Mouse (Mus musculus): ENCODE data around the gene Nrip3. TPM values are rescaled to one million over a fixed set of nuclear protein-coding genes. Genes with fewer than 3 reads are reported as not detected.

Gene Nrip3
- polyA plus RNA-seq (2012; rRNA removed) = 0.09 and 0.11 TPM in 2 replicates

DNA sequence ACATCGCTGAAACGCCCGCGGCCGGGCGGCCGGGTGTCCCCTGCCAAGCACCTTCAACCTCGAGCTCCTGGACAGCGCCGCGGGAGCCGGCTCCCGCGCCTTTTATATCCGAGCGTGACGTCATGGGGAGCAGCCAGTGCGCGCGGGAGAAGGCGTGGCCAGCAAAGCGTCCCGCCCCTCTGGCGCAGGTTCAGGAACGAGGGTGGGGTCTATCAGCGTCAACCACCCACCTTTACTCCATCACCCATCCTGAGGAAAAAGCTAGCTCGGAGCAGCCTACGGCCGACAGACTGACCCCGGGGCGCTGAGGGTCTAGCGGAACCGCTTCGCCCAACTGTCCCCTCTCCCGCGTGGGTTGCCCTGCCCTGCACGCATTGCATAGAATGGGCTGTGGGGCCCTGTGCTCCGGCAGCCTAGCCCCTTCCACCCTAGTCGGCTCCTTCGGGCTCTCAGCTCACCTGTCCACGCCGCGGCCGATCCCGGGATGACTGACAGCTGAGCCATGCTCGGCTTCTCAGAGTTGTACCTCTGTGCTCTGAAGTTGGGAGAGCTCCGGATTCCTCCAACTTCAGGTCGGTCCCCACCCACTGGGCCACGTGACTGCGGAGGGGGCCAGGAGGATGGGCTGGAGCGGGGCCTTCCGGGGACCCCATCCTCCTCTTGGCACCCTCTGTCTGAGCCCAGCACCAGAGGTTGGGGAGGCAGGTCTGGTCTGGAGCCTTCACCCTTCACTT is at the start of gene Nrip3:
Nrip3 (minus strand) TSS at position 556 of the 734 bp plus-strand sequence.
- DNase-seq (ENCODE audit: low read depth) = no peak

DNA sequence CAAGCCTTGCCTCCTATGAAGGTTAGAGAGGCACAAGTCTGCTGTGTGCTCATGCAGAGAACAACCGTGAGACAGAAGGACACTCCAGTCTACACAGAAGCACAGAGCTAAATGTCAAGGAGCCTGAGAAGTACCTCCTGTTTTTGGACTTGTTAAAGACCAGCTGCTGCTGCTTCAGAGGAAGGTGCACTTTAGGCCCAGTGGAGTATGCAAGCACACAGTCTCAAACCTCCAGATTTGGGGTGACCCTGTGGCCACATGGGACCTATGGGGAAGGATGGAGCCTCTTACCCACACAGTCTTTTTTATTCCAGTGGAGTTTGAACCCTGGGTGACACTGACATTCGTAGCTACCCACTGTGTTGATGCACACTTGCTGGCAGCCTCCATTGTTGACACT is 49.6 kb upstream of the Nrip3 start:
- no peak for DNase-seq (ENCODE audit: low read depth)

DNA sequence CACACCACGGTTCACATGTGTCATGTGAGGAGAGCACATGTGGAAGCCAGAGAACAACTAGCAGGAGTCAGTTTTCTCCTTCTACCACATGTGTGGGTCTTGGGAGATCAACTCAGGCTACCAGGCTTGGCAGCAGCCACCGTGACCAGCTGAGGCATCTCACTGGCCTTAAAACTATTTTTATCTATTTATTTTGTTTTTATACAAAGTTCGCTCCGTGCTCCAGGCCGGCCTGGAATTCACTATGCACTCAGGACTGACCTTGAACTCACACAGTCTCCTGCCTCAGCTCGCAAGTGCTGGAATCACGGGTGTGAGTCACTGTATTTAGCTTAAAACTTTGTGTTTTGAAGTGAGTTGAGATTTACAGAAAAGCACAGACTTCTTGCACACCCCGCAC is 45.1 kb upstream of the Nrip3 start:
- DNase-seq (ENCODE audit: low read depth) = no peak

DNA sequence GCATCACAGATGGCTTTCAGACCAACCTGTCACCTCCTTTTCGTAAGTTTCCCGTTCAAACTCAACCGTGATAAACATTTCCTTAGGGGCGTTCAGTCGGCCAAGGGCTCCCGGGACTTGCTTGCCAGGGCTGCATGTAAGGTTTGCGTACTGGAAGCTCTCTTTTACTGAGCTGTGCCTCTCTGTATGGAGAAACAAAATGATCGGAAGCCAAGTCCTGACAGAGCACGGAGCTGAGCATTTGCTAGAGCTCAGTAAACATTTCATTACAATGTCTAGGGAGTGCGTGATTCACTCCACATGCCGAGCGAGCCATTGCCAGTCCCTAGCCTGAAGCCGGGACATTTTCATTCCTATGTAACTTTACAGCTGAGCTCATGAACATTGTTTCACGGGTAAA is 43.5 kb upstream of the Nrip3 start:
- DNase-seq (ENCODE audit: low read depth) = no peak

DNA sequence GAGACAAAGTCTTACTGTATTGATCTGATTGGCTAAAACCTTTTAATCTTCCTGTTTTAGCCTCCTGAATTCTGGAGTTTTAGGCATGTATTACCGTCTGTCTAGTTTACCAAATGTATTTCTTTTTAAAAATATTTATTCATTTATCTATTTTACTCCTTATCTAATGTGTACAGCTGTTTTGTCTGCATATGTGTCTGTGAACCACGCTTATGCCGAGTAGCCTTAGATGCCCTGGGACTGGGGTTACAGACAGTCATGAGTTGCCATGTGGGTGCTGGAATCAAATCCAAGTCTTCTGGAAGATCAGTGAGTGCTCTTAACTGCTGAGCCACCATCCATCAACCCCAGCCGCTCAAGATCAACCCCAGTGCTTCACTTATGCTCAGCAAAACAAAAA is 36.8 kb upstream of the Nrip3 start:
- no peak for DNase-seq (ENCODE audit: low read depth)

DNA sequence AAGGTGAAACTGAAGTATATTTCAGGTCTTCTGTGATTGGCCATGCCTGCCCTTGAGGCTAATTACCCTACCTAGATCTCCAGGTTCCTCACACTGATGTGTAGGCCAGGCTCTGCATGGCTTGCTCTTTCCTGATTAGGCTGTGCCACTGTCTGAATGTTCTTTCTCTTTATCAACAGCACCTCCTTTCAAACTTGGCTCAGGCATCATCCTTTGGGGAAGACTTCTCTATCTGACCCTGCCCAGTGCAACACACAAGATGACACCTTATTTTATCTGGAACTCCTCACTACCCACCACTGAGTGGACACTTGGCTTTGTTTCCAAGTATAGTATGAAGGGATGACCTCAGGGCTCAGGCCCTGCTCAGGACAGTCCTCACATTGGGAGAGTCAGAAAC is 36.1 kb upstream of the Nrip3 start:
- no peak for DNase-seq (ENCODE audit: low read depth)

DNA sequence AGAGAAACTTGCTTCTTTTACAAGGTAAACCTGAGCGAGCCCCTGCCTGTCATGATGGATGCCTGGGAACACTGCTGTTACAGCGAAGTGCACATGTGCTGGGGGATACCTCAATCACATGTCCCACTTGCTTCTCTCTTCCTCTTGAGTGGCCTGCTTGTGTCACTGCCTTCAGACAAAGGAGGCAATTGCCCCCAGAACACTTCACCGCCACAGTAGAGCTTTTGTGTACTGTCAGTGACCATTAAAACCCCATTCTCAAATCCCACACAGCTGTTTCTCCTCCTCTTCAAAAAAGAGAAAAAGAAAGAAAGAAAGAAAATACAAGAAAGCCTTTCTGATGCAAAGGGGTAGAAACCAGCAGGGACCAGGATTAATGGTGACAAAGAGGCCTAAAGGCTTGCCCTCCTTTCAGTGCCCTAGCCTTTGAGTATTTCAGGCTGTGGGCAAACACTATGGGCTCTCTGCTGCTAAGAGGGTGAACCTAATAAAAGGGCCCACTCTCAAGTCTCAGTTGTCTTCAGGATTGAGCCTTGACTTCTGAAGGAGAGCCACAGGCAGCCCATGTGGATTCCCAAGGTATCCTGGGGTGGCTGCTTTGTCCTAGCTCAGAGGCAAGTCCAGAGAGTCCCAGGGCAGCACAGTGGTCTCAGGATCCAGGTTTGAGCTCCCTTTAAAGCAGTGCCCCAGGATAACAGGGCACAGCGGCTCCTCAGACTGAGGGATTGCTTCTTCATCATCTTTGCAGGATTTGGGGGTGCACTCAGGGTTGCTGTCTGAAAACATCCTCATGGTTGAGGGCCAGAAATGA is 31.7 kb upstream of the Nrip3 start:
- no peak for DNase-seq (ENCODE audit: low read depth)

DNA sequence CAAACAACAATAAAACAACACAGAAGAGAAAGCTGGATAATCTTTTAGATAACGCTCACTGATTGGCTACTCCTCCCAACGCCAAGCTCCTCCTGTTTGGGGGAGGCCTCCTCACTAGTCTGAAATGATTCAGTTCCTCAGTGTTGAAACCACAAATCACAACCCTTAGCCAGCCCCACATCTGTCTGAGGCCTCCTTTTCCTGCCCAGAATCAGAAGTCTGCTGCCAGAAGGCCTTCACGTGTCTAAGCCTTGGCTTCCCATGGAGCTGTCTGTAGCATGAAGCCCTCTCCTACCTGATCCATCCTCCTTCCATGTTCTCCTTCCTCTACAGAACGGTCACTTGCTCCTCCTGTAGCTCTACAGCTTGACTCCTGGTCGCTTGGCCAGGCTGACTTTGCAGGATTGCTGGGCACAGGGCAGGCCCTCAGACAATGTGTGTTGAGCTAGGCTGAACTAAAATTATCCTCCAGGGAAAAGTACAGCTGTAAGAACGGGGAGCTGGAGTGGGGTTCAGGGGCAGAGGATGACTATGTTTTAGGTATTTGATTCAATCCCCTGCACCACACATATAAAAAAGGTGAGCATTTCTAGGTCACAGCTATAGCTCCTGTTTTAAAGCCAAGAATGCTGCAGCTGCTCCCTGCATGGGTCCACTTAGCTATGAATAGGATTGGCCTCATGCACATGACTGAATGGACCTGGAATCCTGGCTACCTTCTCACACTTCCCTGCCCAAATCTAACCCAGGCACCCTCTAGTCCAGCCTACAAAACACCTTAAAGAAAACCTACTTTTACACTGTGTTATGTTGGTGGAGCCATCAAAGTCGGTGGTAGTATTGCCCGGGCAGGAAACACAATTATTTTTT is 26.0 kb upstream of the Nrip3 start:
- DNase-seq (ENCODE audit: low read depth) = no peak

DNA sequence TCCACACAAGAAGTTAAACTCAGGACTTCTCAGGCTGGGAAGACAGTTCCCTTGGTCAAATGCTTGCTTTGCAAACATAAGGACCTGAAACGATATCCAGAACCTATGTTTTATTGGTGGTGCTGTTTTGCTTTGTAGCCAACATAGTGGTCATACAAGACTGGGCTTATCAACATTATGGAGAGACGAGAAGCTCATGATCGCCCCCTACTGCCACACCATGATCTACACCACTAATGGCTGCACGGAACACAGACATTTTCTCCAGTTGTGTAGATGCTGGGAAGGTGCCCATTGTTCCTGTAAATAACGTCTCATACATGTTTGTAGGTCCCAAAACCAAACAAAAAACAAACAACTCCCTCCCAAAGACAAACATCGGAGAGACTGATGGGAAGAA is 23.0 kb upstream of the Nrip3 start:
- DNase-seq (ENCODE audit: low read depth) = no peak

DNA sequence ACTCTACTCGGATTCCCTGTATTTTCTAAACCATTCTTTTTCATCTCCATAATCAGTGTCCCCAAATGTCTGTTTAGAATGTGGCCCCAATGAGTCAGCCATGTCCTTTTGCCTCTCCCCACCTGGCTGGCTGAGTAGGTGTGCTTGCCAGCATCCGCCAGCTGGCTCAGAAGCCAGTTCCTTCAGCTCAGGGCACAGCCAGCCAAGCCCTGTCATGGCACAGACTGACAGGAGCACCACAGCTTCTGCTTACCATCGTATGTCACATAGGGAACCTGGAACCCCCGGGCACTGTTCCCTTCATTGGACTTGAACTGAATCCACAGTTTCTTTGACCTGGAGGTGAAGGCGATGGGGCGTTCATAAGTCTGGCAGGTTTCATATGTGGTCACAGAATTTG is 22.5 kb upstream of the Nrip3 start:
- no peak for DNase-seq (ENCODE audit: low read depth)

DNA sequence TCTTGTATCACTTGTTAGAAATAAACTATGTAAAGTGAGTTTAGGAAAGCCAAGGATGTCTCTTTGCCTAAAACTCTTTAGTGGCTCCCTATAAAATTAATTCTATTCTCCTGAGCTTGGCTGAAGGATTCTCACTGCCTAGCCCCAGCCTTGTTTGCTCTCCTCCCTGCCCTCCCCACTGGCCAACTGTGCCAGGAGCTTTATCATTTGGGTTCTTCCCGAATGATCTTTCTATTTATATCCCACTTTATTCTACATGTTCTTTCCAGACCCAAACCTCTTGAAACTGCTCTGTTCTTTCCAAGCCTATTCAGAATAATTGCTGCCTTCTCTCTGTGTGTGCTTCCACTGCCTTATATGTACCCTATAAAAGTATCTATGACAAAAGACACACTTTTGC is 21.7 kb upstream of the Nrip3 start:
- no peak for DNase-seq (ENCODE audit: low read depth)

DNA sequence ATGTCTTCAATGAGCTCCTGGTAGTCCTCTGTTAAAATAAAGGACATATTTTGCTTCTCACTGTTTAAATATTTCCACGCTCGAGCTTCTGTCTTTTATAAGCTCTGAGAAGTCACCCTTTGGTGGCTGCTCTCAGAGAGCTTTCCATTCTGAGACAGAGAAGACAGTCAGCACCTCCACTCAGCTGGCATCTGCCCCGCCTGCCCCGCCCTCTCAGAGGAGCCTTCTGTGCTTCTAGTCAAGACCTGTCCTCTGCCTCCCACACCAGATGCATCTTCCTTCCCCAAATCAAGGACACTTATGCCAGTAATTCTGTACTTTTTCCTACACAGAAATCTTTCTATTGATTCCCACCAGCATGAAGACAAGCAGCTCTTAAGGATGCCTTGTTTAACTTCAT is 18.8 kb upstream of the Nrip3 start:
- DNase-seq (ENCODE audit: low read depth) = no peak

DNA sequence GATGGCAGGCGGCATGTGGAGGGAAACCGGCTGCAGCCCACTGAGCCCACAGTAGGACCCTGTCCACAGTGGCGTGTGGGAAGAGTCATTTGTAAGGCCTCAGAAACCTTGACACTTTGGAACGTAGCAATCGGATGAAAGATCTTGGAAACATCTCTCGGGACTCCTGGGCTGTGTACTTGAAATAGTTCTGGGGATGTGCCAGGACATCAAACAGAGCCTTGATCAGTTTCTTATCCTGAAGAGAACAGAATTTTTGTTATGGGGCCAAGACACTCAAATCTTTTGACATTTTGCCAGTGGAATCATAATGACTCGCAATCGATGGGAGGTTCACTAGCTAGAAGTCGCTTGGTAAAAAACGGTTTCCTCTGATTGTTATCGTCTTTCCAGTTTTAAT is 17.3 kb upstream of the Nrip3 start:
- DNase-seq (ENCODE audit: low read depth) = no peak

DNA sequence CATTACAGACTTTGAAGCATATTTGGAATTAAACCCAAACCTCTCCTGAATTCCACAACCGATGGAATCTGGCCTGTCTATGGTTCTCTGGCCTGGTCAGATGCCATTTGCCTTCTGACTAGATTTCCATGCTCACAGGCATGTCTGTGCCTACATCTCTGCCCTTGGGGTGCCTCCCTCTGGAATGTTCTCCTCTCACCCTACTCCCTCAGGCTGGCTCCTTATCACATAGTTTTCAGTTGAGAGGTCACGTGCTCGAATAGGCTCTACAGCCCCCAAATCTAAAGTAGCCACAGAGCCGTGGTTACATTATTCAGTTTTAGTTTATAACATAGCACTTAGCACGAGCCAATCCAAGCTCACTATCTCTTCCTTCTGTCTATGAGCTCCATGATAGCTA is 13.7 kb upstream of the Nrip3 start:
- no peak for DNase-seq (ENCODE audit: low read depth)

DNA sequence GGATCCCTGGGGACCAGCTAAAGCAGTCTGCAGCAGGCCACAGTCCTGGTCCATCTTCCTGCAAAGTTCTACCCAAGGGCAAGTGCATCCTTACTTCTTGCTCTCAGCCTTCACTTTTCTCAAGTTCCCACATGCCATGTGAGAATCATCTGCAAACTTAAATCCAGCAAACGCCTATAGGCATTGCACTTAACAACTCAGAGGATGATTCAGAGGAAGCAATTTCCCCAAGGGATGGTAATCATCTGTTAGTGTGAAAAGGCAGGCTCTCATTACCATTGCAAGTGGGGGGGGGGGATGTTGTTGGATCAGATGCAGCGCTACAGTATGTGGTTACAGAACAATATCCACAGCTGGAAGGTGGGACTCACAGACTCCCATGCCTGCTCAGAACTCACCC is 12.7 kb upstream of the Nrip3 start:
- no peak for DNase-seq (ENCODE audit: low read depth)

DNA sequence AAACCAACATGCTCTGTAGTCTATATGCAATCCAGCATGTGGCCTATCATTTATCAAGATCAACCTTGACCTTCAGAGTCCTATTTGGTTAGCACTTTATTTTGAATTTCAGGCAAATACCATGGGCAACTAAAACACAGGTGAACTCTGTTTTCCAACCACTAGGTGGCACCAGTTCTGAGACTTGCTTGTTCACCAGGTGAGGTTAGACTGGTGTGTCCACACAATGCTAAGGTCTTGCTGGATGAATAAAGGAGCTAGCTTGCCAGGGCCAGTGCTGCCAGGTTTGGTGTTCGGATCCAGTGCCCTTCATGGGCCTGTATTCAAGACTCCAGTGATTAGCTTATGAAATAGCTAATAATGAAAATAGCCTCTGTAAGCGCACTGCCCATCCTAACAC is 10.9 kb upstream of the Nrip3 start:
- DNase-seq (ENCODE audit: low read depth) = no peak

DNA sequence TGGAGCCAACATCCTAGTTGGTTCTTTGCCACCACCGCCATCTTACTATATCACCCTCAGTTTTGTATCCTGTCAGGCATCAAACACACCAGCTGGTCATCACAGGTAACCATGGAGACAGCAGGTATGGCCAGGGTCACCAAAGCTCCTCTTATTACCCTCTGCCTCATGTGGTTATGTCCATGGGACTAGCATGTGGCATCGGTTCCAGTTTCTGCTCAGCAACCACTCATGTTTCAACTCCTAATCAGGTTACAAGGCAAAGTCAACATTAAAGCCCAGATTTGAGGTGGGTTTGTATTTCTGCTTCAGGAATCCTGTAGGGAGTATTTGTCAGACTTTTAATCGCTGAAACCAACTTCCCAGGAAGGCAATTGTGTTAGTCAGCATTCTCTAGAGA is 9.0 kb upstream of the Nrip3 start:
- no peak for DNase-seq (ENCODE audit: low read depth)

DNA sequence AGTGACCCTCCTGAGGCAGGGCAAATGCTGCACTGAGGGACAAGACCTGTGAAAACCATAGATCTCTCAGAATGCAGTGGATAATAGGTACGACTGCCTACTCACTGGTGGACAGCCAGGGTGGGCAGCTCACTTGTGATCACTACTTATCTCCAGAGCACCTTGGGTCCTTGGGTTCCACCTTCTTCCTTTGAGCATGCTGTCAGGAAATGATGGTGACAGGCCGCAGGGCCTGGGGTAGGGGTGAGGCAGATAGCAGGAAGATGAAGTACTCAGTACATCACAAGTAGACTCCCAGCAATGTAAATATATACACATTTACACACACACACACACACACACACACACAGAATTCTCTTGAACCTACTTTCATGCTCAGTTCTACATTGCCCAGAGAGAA is 6.0 kb upstream of the Nrip3 start:
- DNase-seq (ENCODE audit: low read depth) = no peak

DNA sequence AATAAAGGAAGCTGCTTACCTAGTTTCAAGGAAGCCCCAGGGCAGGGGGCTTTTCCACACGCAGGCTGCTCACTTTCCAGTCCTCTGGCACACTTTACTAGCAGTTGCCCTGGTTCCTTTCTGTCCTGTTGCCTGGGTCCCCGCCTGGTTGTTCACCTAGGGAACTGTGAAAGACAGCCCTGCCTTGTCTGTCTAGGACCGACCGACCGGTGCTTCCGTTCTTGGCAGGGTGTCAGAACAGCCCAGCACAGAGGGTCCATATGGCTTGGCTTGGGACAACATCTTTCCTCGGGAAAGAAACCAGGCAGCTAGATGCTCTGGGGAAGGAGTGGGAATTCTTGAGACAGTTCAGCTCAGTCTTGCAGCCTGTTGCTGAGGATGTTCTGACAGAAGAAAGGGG is 1.5 kb upstream of the Nrip3 start:
- DNase-seq (ENCODE audit: low read depth) = no peak

DNA sequence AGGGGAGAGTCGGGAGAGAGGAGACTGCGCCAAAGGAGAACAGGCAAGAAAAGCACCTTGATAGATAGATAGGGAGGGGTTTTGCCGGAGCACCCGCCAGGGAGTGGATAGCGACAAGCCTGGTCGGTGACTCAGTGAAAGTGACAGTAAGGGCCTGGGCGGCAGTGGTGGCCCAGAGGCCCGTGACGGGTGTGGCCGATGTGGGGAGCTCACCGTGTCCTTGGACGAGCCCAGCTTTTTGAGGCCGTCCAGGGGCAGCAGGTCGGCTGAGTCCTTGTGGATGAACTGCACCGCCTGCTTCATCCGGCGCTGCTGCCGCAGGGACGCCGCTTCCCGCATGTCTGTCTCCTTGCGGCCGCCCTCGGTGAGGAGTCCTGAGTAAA is 747 bp downstream of the Nrip3 start:
- no peak for DNase-seq (ENCODE audit: low read depth)

DNA sequence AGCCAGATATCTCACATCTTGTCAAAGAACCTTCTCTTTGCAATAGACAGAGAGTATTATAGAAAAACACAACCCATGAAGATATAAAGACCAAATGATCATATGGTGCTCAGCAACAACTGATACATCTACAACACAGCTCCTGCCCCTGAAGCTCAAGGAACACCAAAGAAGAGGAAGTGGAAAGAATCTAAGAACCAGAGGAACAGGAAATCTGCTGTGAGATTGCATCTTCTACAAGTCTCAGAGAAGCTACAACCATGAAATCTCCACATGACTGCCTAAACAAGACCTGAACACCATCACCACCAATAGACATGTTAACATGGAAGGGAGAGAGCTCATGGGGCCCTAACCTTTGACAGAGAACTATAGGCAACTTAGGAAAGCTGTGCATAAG is 9.6 kb downstream of the Nrip3 start:
- DNase-seq (ENCODE audit: low read depth) = no peak

DNA sequence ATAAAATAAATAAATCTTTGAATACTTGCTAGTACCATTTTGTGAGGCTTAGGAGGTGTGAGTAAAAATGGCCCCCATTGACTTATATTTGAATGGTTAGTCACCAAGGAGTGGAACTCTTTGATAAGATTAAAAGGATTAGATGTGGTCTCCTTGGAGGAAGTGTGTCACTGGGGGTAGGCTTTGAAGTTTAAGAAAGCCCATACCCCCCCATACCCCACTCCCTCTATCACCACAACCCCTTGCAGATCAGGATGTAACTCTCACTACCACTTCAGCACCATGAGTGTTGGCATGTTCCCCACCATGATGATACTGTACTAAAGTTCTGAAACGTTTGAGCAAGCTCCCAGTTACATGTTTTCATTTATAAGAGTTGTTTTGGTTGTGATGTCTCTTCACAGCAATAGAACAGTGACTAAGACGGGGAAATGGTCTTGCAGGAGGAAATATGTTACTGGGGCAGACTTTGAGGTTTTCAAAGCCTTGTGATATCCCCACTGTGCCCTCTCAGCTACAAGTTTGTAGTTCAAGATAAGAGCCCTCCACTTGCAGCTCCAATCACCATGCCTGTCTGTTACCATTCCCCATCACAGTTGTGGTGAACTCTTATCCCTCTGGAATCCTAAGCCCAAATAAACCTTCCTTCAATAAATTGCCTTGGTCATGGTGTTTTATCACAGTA is 13.0 kb downstream of the Nrip3 start:
- DNase-seq (ENCODE audit: low read depth) = no peak
